ENCODE assay signal across 9 mouse cellular contexts in genomic region chr10:83723055-83723454, GRCm38 (mm10). TPM values are rescaled to one million over a fixed set of nuclear protein-coding genes. Genes with fewer than 3 reads are reported as not detected.
DNase-seq lines count a peak whose midpoint lies in the region; ATAC-seq lines count a peak whose summit lies in the region.
"Had no signal": no experiment of that assay in that cellular context is flagged by ENCODE, and none has a peak within 500 bp of the region (broad histone marks: within the 10 kb centered on the region; RNA-seq: fewer than 3 reads in every experiment).

No protein-coding gene starts in this region.

- peak overlapping the region; percentile 90 for H3K4me2 ChIP-seq in heart, embryonic 11.5 days

- H3K36me3 ChIP-seq in heart, embryonic 11.5 days (ENCODE audit: control insufficient read depth, insufficient read depth, low read length), result no peaks in the 10 kb centered on the region
- H3K36me3 ChIP-seq in midbrain, embryonic 10.5 days, result no peaks in the 10 kb centered on the region

- H3K4me1 ChIP-seq in heart, embryonic 11.5 days (ENCODE audit: control insufficient read depth, insufficient read depth, low read length), result peaks cover 2% of the 10 kb centered on the region; the same call in 1 of the 2 replicates
- peaks cover 18% of the 10 kb centered on the region for H3K4me1 ChIP-seq in midbrain, embryonic 10.5 days

- H3K4me3 ChIP-seq in heart, embryonic 11.5 days (ENCODE audit: low read depth, low read length), result peak overlapping the region; percentile 74
- H3K4me3 ChIP-seq in midbrain, embryonic 10.5 days, result peak overlapping the region; percentile 79

- DNase-seq in adrenal gland, postnatal 10 days, result peak; percentile 39
- DNase-seq in adrenal gland, adult 8-10 months, result no peak
- DNase-seq in right cerebral cortex, postnatal 10 days (ENCODE audit: low spot score in 2 of 2), result peak; percentile 52
- DNase-seq in right cerebral cortex, adult 2 months (ENCODE audit: low spot score in 2 of 2), result no peak
- peak; percentile 9 to 38 for DNase-seq in kidney, postnatal 25 days
- no peak for DNase-seq in midbrain, embryonic 10.5 days (ENCODE audit: low spot score)
- peak; percentile 24 to 46 for DNase-seq in thymus, postnatal 36 days

- no peak overlapping the region for H3K27ac ChIP-seq in heart, embryonic 11.5 days (ENCODE audit: low read depth, low read length)
- peak overlapping the region; percentile 84 for H3K27ac ChIP-seq in midbrain, embryonic 10.5 days (replicated peaks)

- WGBS in heart, embryonic 11.5 days (ENCODE audit: insufficient replicate concordance), result under 1% methylated on average over 23 of the region's 23 CpGs
- WGBS in midbrain, embryonic 10.5 days, result under 1% methylated on average over 23 of the region's 23 CpGs

- no peak; the same call in 1 of the 2 replicates for ATAC-seq in heart, embryonic 11.5 days (replicated peaks; ENCODE audit: insufficient number of reproducible peaks, low FRiP score, low TSS enrichment)

- peak overlapping the region; percentile 50 for H3K9ac ChIP-seq in heart, embryonic 11.5 days (ENCODE audit: low read depth, low read length)

- 0 out of 2 replicates have a peak, but pooled peaks cover 2% of the 10 kb centered on the region for H3K9me3 ChIP-seq in heart, embryonic 11.5 days (replicated peaks; ENCODE audit: control insufficient read depth, low read length)
- H3K9me3 ChIP-seq in midbrain, embryonic 10.5 days (replicated peaks), result peaks cover 6% of the 10 kb centered on the region; the same call in 1 of the 2 replicates

- no peaks in the 10 kb centered on the region for H3K27me3 ChIP-seq in heart, embryonic 11.5 days (ENCODE audit: control insufficient read depth, insufficient read depth, low read length)
- H3K27me3 ChIP-seq in midbrain, embryonic 10.5 days (ENCODE audit: low read depth, poor library complexity, severe bottlenecking), result peaks cover 18% of the 10 kb centered on the region

RNA-seq across cellular contexts. Expression of gene 1500009L16Rik, which starts 0.4 kb away (rescaled TPM):
- 10 to 100 TPM; 14.2 to 15.5 TPM for total RNA-seq in adrenal gland, postnatal 10 days (2021)
- total RNA-seq in adrenal gland, adult 8-10 months (2022), result 10 to 100 TPM; 15.5 to 38.8 (median 25.8) TPM
- polyA plus RNA-seq in heart, embryonic 11.5 days (2014; fragmentation: Nextera tagmentation; extraction: Ambion mirVana), result 20.2 and 20.5 TPM in 2 replicates
- 44.2 and 49.4 TPM in 2 replicates for polyA plus RNA-seq in midbrain, embryonic 10.5 days (2016; fragmentation: Nextera tagmentation; extraction: Ambion mirVana)
- polyA plus RNA-seq: erythroblast, embryonic 14.5 days had no signal

Comparison
In these comparisons a context has a peak if more than half of its experiments do, and no peak if none do; other contexts are left out.
1. DNase-seq: peak in adrenal gland, postnatal 10 days (single experiment), right cerebral cortex, postnatal 10 days (2 of 2), kidney, postnatal 25 days (2 of 2) and thymus, postnatal 36 days (2 of 2); none in adrenal gland, adult 8-10 months (single experiment), right cerebral cortex, adult 2 months (0 of 2) and midbrain, embryonic 10.5 days (single experiment).